Mouse (Mus musculus) right cerebral cortex, postnatal 25 days (tissue): ENCODE data around the gene Gas7.

Experiments used
- DNase-seq: peaks from one replicate; pipeline ENCODE4 v3.0.0; 2022

Gene Gas7

DNA sequence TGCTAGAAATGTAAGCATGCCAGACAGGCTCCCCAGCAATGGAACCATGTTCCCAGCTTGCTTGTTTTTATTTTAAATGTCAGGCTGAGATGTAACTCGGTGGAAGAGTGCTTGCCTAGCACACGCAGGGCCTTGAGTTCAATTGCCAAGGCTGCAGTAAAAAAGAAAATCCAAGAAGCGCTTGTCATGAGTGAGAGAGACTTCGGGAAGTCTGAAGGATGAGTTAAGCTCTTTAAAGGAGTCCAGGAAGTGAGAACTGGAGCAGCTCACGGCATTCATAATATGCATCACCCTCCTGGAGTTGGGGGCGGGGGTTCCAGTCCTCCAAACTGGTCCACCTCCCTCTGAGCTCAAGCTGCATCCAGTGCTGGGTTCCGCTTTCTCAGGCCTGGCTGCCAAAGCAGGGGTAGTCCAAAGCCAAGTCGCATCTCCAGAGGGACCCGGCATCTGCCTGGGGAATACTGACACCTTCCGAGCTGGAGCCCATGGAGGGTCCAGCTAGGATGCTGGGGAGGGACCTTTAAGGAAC is 34.5 kb downstream of the Gas7 start:
- DNase-seq, result no peak

DNA sequence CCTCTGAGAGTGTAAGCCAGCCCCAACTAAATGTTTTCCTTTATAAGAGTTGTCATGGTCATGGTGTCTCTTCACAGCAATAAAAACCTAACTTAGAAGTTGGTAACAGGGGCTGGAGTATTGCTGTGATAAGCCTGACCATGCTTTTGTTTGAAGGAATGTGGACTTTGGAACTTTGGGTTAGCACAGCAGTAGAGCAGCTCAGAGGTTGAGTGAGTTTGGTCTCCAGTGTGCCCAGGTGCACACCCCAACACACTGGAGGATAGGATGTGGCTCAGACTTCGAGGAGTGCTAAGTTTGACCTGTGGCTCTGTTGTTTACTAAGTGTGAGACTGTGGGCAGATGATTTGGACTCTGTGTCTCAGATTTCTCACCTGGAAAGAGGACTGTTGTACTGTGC is 41.6 kb downstream of the Gas7 start:
- DNase-seq, result no peak

DNA sequence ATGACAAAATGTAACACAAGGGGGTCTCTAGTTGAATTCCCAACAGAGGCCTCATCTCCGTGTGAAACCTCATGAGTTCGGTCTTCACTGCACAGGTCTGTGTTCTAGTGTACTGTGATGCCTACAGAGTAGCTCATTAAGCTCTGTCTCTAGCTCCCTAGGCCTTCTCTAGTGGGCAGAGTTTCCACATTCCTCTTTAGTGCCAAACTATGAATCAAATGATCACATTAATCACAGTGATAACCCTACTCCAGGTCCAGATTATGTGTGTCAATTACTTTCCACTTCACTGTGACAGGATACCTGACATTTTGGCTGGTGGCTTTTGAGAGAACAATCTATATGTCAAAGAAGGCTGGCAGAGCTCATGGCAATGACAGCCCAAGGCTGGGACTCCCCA is 44.9 kb downstream of the Gas7 start:
- DNase-seq, result no peak

DNA sequence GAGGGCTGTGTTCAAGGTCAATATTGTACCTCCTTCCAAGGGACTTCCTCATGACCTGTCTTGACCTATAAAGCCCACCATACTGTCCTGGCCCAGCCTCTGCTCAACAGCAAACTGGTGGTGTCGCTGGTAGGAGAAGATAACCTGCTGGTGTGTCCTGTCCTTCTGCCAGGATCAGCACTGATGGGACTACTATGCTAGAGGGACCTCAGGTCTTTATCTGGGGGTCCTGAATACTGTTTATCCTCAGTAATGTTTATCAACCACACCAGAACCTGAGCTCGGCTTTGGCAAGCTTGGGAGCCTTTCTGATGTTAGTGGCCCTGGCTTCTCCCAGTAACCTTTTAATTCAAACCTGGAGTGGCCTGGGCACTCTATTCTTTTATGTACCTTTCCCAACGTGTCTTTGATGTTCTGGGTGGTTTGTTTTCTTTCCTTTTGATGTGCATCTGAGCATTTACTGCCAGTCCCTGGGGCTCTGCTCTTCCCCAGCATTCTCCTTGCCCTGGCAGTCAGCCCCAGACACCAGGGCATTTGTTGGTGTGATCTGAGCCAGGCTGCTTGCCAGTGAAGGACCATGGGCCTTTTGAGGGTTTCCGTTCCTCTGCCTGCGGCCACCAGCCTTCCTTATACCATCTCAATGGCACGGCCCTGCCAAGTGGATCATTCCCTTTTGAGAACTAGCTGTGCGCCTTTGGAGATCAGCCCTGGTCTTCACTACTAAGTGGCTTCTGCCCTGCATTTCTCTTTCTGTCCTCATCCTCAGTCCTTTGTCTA is 46.4 kb downstream of the Gas7 start:
- DNase-seq, result no peak

DNA sequence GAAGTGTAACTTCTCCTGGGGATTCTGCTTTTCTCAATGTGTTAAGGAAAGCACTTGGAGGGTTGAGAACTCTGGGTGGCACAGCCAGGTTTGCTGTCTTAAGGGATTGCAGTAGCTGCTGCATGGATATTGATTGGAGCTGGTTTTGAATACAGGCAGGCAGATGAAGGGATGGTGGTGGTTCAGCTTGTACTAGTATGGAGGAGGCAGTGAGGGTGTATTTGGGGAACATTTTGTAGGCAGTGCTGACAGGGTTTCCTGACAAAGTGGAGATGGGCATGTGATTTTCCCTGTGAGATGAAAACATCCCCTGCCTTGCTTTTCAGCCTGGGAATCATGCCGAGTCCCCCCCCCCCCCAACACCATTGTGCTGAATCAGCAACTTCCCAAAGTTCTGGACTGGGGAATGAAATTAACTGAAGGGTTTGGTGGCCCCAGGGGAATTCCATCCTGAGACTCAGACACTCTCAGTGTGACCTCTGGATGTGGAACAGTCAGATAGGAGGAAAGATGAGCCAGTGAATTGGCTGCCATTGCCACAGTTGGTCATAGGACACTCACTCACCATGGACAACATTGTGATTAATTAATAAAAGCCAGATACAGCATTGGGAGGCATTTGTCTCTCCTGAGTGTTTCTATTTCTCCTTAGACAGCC is 54.1 kb downstream of the Gas7 start:
- DNase-seq, result no peak

DNA sequence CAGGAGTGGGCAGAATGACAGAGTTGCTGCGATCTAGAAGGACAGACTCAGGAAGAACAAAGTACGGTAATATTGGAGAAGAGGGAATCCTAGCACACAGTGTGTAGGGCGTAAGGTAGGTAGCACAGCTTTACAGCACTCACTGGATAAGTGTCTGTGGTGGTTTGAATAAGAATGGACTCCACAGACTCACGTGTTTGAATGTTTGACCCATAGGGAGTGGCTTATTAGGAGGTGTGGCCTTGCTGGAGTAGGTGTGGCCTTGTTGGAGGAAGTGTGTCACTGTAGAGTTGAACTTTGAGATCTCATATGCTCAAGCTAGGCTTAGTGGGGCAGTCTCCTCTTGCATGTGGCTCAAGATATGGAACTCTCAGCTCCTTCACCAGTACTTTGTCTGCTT is 55.6 kb downstream of the Gas7 start:
- no peak for DNase-seq

DNA sequence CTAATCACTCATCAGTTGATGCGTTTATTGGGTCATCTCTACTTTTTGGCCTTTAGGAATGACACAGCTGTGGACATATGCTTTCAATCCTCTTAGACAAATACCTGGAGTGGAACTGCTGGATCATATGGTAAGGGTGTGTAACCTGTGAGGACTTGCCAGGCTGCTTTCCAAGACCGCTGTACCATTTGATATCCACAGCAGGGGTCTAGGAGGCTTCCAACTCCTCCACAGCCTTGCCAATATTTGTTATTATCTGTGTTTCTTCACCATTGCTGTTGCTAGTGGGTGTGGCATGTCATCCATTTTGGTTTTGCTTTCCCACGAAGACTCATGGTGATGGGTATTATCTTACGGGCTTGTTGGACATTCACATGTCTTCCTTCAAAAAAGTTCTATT is 57.8 kb downstream of the Gas7 start:
- no peak for DNase-seq

DNA sequence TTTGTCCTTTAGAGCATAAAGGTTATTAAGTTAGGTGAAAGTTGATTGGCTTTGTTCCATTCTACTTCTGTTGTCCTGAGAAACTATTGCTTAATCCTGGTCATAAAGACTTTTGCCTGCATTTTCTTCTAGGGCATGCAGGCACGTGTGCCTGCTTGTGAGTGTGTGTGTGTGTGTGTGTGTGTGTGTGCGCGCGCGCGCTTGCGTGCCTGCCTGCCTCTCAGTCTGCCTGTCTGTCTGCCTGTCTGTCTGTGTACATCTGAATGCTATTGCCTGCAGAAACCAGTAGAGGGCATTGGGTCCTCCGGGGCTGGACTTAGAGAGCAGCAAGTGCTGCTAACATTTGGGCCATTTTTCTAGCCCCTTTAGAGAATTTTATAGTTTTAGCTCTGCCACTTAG is 59.2 kb downstream of the Gas7 start:
- DNase-seq, result no peak

DNA sequence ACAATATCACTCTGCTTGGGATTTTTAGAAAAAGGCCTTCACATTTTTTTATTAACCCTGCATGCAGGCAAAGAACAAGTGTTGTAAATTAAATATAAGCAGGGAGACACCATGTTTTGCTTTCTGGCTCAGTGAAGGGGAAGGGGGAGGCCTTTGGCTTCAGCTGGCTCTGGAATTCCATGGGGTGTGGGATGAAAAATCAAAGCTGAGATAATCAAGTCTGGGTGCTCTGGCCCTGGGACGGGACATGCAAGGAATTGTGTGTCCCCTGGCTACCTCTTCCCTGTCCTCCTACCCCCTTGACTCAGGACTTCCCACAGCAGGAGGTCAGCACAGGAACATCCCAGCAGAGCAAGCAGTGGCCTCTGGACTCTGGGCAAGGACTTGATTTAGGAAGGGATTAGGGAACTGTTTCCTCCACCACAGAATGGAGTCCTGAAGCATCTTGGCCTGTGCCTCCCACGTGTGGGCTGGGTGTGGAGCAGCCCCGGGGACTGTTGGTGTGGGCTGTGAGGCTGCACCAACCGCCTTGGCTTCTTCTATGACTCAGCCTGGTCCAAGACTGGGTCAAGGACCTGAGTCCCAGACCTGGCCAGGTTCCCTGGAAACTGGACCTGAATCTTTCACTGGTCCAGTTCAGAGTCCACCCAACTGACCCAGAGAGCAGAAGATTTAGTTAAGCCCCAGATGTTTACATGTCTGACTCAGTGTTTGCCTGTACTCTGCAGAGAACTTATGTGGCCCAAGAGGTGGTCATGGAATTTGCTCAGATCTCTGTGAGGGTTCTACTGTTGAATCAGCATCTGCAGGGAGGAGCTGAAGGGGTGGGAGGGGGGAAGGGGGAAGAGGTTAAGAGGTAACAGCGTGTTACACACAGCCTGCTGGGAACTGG is 60.0 kb downstream of the Gas7 start:
- no peak for DNase-seq

DNA sequence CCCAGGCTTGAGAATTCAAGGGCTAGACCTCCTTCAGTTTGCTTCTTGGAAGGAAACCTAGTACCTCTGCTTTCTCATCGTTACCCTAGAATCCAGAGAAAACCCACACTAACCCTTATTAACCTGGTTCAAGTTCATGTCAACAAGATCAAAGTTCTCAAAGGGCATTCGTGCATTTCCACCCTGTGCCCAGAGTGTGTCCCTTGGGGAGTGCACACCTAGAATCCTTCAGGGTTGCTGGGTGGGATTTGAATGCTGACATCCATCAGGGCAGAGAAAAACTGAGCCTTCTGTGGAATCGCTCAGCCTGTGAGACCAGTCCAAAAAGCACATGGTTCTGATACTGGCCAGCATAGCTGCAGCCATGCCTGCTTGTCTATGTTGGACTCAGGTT is 60.7 kb downstream of the Gas7 start:
- no peak for DNase-seq

DNA sequence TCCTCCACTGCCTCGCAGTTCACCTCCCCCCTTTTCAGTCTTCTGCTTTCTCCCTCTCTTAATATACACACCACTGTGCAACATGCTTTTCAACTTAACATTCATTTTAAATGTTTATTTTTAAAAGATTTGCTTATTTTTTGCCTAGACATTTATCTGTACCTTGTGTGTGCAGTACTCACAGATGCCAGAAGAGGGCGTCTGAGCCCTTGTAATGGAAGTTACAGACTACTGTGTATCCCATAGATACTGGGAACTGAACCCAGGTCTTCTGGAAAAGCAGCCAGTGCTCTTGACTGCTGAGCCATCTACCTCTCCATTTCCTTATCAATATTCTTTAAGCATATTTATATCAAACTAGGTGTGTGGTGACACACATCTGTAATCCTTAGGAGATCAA is 62.5 kb downstream of the Gas7 start:
- DNase-seq, result no peak

DNA sequence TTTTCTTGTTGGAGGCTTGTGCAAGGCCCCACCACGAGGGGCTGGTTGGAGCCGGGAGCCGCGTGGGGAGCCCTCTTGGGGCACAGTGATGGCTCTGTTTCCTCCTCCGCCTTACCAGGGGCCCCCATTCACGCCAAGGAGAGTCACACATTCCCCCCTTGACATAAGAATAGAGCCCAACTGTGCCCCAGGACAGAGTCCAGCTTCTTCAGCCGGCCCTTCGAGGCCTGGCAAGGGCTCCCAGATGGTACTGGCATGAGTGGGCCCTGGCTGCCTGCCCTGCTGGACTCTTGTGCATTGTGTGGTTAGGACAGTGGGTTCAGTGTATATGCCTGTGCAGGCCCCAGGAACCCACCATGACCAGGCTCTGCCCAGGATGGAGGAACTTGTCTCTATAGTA is 63.7 kb downstream of the Gas7 start:
- peak; percentile 36 for DNase-seq

DNA sequence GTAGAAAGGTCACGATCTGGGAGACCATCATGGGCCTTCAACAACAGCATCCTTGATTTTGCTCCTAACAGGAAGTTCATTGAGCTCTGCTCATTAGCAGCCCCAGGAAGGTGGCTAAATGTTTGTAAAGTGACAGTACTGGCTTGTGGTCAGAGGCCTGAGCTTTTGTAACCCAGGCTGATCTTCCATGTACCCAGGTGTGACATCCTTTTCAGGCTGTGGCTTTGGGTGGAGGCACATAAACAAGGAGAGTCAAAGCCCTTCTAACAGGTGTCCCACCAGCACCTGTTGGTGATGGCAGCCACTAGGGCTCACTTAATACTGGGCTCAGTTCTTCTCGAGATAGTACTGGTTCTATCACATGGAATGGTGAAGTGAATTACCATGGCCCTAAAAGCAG is 67.4 kb downstream of the Gas7 start:
- DNase-seq, result no peak

DNA sequence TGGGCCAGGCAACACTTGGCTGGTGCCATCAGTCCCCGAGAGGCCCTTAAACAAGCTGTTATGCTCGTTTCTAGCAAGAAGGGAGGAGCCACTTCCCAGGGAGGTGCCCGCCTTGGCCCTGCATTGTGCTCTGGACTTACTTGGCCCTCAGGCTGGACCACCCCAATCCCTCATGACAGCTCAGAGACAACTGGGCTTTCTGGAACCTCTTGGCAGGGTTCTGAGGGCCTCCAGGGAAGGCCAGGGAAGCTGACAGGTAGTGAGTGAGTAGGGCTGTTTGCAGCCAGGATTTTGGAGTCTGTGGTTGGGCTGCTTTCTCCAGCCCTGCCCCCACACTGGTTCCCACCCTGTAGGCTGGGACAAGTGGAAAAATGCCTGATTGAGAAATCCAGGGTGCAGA is 68.6 kb downstream of the Gas7 start:
- DNase-seq, result no peak

DNA sequence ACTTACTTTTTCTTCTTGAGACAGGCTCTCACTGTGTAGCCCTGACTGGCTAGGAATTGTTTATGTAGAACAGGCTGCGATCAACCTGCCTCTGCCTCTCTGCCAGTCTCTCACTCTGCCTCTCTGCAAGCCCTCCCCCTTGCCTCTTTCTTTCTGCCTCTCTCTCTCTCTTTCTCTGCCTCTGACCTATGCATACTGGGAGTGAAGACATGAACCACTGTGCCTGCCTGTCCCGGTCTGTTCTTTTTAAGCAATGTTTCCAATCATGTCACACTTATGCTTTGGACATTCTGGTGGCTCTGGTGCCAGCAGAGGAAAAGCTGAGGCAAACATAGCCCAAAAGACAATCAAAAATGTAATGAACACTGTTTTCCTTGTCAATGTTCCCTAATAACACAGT is 69.5 kb downstream of the Gas7 start:
- no peak for DNase-seq

DNA sequence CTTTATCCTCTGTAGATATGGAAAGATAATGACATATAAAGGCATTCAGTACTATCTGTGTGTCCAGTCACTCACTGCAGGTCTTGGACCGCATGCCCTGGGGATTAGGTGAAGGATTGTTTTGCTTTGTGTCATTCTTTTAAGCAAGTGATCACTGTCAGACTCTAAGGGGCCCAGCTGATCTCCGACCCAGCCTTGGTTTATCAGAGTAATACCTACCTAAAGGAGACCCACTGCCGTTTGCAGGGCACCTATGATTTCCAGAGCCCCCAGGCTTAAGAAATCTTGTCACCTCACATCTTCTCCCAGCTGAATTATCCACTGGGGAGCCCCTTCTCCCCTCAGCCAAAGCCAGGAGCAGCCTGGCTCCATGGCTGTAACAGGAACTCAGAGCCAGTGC is 70.6 kb downstream of the Gas7 start:
- no peak for DNase-seq

DNA sequence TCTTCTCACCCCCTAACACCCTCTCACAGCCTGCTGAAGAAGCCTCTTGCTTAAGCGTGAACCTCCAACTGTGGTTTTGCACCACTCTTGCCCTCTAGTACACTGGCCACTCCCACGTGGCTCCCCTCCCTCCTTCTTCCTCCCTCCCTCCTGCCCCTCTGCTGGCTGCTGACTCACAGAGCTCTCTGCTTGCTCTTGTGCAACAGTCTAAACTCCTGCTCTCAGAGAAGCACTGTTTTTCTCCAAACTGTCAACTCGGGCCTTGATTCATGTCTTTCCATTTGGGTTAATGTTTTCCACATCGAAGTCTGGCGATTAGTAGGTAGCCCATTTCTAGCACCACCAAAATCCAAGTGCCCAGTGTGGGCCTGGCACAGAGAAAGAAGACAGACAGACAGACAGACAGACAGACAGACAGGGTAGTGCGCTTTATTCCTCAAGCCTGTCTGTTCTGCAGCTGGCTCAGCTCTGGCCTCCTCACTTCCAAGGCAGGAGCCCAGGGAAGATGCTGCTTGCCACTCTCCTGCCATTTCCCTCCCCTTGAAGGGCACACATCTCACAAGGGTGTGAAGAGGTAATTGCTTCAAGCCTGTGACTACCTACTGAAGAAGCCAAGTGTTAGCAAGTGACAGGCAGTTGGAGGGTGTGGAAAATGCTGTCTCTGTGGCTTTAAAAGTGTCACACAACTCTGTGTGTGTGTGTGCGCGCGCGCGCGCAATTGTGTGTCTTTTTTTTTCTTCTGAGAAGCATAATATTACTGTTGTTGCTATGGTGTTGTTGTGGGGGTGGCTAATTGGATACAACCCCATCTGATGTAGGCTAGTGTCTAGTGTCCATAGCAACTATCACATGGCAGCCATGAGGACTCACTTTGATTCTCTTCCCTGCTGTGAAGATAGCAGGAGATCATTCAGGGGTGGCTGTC is 71.6 kb downstream of the Gas7 start:
- DNase-seq, result peak; percentile 42

DNA sequence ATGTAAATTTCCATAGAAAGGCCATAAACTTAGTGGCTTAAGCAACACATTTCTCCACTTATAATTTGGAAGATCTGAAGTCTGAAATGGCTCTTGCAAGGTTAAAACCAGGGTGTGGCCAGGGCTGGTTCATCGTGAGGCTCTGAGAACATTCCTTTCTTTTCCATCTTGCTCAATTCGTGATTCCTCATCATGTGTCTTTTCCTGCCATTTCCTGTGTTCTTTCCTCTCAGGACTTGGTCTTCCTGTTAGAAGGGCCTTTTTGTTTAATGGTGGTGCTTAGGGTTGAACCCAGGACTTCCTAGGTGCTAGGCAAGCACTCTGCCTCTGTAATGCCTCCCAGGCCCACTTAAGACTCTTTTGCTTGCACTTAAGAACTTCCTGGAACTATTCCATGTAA is 76.0 kb downstream of the Gas7 start:
- no peak for DNase-seq

DNA sequence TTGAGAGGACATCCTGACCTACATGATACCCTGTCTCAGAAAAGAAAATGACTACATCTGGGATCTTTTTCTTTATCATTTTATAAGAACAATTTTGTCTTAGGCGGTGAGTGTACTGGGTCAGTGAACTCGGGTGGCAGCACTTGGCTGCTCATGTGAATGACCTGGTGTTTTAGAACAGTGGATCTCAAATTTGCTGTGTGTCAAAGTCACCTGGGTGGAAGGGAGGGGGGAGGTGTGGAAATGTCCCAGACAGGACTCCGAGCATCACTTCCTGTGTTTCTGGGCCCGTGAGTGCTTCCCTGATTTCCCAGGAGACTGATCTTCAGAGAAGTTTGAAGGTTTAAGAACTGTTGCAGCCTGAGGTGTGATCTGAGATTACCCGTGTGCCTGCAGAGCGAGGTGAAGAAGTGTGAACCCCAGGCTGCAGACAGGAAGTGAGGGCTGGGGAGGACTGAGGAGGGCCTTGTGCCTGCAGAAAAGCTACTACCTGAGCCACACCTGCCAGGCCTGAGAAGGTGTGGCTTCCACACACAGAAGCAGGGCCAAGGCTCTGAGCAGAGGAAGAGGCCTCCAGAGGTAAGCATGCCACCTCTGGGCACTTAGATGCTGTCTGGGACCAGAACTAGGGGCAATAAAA is 76.8 kb downstream of the Gas7 start:
- DNase-seq, result no peak

DNA sequence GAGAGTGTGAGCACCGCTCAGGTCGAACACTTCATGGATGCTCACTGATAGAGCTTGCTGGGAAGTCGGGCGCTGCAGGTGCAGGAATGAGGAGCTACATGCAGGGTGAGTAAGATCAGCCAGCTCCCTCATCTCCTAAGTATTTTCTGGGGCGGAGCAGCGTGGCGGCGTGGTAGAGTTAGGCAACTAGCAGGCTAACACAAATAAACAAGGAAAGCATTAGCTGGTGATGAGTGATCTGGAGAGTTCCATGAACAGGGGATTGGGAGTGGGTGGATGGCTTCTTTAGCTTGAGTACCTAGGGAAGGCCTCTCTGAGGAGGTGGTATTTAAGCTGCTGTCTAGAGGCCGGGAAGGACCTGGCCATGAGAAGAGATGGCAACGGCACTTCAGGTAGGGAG is 77.5 kb downstream of the Gas7 start:
- no peak for DNase-seq

DNA sequence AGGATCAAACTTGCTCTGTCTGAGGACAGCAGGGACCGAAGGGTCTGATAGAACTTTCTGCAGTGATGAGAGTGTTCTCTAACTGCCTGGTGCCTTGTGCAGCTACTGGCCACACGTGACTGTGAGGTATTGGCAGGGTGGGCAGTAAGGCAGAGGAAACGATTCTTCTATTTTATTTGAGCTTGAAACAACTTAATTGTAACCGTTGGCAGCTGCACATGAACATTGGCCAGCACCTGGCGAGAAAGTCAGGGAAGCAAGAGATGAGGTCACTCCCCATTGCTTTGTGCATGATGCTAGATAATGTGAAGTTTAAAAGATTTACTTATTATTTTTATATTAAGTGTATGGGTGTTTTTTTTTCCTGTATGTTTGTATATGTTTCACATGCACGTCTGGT is 77.9 kb downstream of the Gas7 start:
- no peak for DNase-seq

DNA sequence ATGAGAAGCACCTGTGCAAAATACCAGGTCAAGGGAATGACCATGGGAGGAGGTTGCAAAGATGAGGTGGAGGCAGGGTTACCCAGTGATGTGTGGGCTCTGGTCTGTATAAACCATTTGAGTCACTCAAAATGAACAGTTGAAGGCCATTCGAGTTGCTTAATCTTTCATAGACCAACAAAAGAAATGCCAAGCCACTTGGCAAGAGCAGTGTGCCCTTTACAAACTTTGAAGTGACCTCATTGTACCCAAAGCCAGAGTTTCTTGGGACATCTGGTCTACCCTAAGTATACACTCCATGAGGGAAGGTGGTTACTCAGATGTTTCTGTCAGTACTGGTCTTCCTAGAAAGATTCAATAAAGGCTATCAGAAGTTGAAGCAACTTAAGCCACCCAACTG is 80.5 kb downstream of the Gas7 start:
- no peak for DNase-seq
